Mouse (Mus musculus): ENCODE measurements around the gene Me1. TPM values are rescaled to one million over a fixed set of nuclear protein-coding genes. Genes with fewer than 3 reads are reported as not detected.

Me1 gene
- polyA plus RNA-seq, 1 experiment from 2014 or later = 34.3 TPM

- Histone ChIP-seq H3K4me2 (no peak overlapping the region), H3K4me3 (ENCODE audit: low read depth, low read length) (no peak overlapping the region), H3K9me3 (replicated peaks; ENCODE audit: control insufficient read depth, low read length) (no peaks in the 10 kb centered on the region), H3K9ac (ENCODE audit: low read depth, low read length) (no peak overlapping the region), H3K27me3 (ENCODE audit: control insufficient read depth, insufficient read depth, low read length) (no peaks in the 10 kb centered on the region), H3K4me1 (ENCODE audit: control insufficient read depth, insufficient read depth, low read length) (no peaks in the 10 kb centered on the region), H3K27ac (ENCODE audit: low read depth, low read length) (no peak overlapping the region), H3K36me3 (ENCODE audit: control insufficient read depth, insufficient read depth, low read length) (no peaks in the 10 kb centered on the region)
- 93% methylated on average over 6 of the region's 6 CpGs for WGBS (ENCODE audit: insufficient replicate concordance)
- no peak for ATAC-seq (replicated peaks; ENCODE audit: insufficient number of reproducible peaks, low FRiP score, low TSS enrichment)
Measured at GRCm38 (mm10) chr9:86661679-86662078, 34.1 kb downstream of the Me1 start.

- Histone ChIP-seq H3K36me3 (ENCODE audit: control insufficient read depth, insufficient read depth, low read length) (no peaks in the 10 kb centered on the region), H3K27me3 (ENCODE audit: control insufficient read depth, insufficient read depth, low read length) (no peaks in the 10 kb centered on the region), H3K9ac (ENCODE audit: low read depth, low read length) (no peak overlapping the region), H3K4me1 (ENCODE audit: control insufficient read depth, insufficient read depth, low read length) (no peaks in the 10 kb centered on the region), H3K27ac (ENCODE audit: low read depth, low read length) (no peak overlapping the region), H3K4me2 (no peak overlapping the region), H3K4me3 (ENCODE audit: low read depth, low read length) (no peak overlapping the region), H3K9me3 (replicated peaks; ENCODE audit: control insufficient read depth, low read length) (no peaks in the 10 kb centered on the region)
- WGBS (ENCODE audit: insufficient replicate concordance) = 90% methylated on average over 3 of the region's 3 CpGs
- no peak for ATAC-seq (replicated peaks; ENCODE audit: insufficient number of reproducible peaks, low FRiP score, low TSS enrichment)
Measured at GRCm38 (mm10) chr9:86661266-86661665, 34.5 kb downstream of the Me1 start.

GRCm38 (mm10) chr9:86660327-86660726 is 35.4 kb downstream of the Me1 start:
- Histone ChIP-seq H3K4me1 (ENCODE audit: control insufficient read depth, insufficient read depth, low read length) (no peaks in the 10 kb centered on the region), H3K9me3 (replicated peaks; ENCODE audit: control insufficient read depth, low read length) (no peaks in the 10 kb centered on the region), H3K27ac (ENCODE audit: low read depth, low read length) (no peak overlapping the region), H3K9ac (ENCODE audit: low read depth, low read length) (no peak overlapping the region), H3K27me3 (ENCODE audit: control insufficient read depth, insufficient read depth, low read length) (no peaks in the 10 kb centered on the region), H3K4me2 (no peak overlapping the region), H3K4me3 (ENCODE audit: low read depth, low read length) (no peak overlapping the region), H3K36me3 (ENCODE audit: control insufficient read depth, insufficient read depth, low read length) (no peaks in the 10 kb centered on the region)
- no peak for ATAC-seq (replicated peaks; ENCODE audit: insufficient number of reproducible peaks, low FRiP score, low TSS enrichment)
- WGBS (ENCODE audit: insufficient replicate concordance) = 79% methylated on average over 2 of the region's 2 CpGs

GRCm38 (mm10) chr9:86658347-86658746 is 37.4 kb downstream of the Me1 start:
- ATAC-seq (replicated peaks; ENCODE audit: insufficient number of reproducible peaks, low FRiP score, low TSS enrichment) = no peak

GRCm38 (mm10) chr9:86652194-86652593 is 43.6 kb downstream of the Me1 start:
- ATAC-seq (replicated peaks; ENCODE audit: insufficient number of reproducible peaks, low FRiP score, low TSS enrichment) = no peak
- no peaks in the 10 kb centered on the region for H3K36me3 ChIP-seq (ENCODE audit: control insufficient read depth, insufficient read depth, low read length)
- H3K4me1 ChIP-seq (ENCODE audit: control insufficient read depth, insufficient read depth, low read length) = no peaks in the 10 kb centered on the region
- H3K4me2 ChIP-seq = no peak overlapping the region
- H3K4me3 ChIP-seq (ENCODE audit: low read depth, low read length) = no peak overlapping the region
- no peak overlapping the region for H3K9ac ChIP-seq (ENCODE audit: low read depth, low read length)
- no peaks in the 10 kb centered on the region for H3K27me3 ChIP-seq (ENCODE audit: control insufficient read depth, insufficient read depth, low read length)
- 69% methylated on average over 1 of the region's 1 CpGs for WGBS (ENCODE audit: insufficient replicate concordance)
- H3K9me3 ChIP-seq (replicated peaks; ENCODE audit: control insufficient read depth, low read length) = no peaks in the 10 kb centered on the region
- no peak overlapping the region for H3K27ac ChIP-seq (ENCODE audit: low read depth, low read length)

More at GRCm38 (mm10) chr9:86658347-86658746, 37.4 kb downstream of the Me1 start:
- H3K4me2 ChIP-seq = no peak overlapping the region
- H3K9ac ChIP-seq (ENCODE audit: low read depth, low read length) = no peak overlapping the region
- H3K27ac ChIP-seq (ENCODE audit: low read depth, low read length) = no peak overlapping the region
- H3K36me3 ChIP-seq (ENCODE audit: control insufficient read depth, insufficient read depth, low read length) = no peaks in the 10 kb centered on the region
- 87% methylated on average over 4 of the region's 4 CpGs for WGBS (ENCODE audit: insufficient replicate concordance)
- no peaks in the 10 kb centered on the region for H3K27me3 ChIP-seq (ENCODE audit: control insufficient read depth, insufficient read depth, low read length)
- no peak overlapping the region for H3K4me3 ChIP-seq (ENCODE audit: low read depth, low read length)
- no peaks in the 10 kb centered on the region for H3K4me1 ChIP-seq (ENCODE audit: control insufficient read depth, insufficient read depth, low read length)
- H3K9me3 ChIP-seq (replicated peaks; ENCODE audit: control insufficient read depth, low read length) = no peaks in the 10 kb centered on the region

- 82% methylated on average over 3 of the region's 3 CpGs for WGBS (ENCODE audit: insufficient replicate concordance)
- Histone ChIP-seq H3K27me3 (ENCODE audit: control insufficient read depth, insufficient read depth, low read length) (no peaks in the 10 kb centered on the region), H3K9me3 (replicated peaks; ENCODE audit: control insufficient read depth, low read length) (no peaks in the 10 kb centered on the region), H3K4me3 (ENCODE audit: low read depth, low read length) (no peak overlapping the region), H3K27ac (ENCODE audit: low read depth, low read length) (no peak overlapping the region), H3K4me1 (ENCODE audit: control insufficient read depth, insufficient read depth, low read length) (no peaks in the 10 kb centered on the region), H3K9ac (ENCODE audit: low read depth, low read length) (no peak overlapping the region), H3K36me3 (ENCODE audit: control insufficient read depth, insufficient read depth, low read length) (no peaks in the 10 kb centered on the region), H3K4me2 (no peak overlapping the region)
- ATAC-seq (replicated peaks; ENCODE audit: insufficient number of reproducible peaks, low FRiP score, low TSS enrichment) = no peak
Measured at GRCm38 (mm10) chr9:86651254-86651653, 44.5 kb downstream of the Me1 start.

- ATAC-seq (replicated peaks; ENCODE audit: insufficient number of reproducible peaks, low FRiP score, low TSS enrichment) = no peak
- Histone ChIP-seq H3K4me2 (no peak overlapping the region), H3K9ac (ENCODE audit: low read depth, low read length) (no peak overlapping the region), H3K36me3 (ENCODE audit: control insufficient read depth, insufficient read depth, low read length) (no peaks in the 10 kb centered on the region), H3K27me3 (ENCODE audit: control insufficient read depth, insufficient read depth, low read length) (no peaks in the 10 kb centered on the region), H3K27ac (ENCODE audit: low read depth, low read length) (no peak overlapping the region), H3K4me3 (ENCODE audit: low read depth, low read length) (no peak overlapping the region), H3K9me3 (replicated peaks; ENCODE audit: control insufficient read depth, low read length) (no peaks in the 10 kb centered on the region), H3K4me1 (ENCODE audit: control insufficient read depth, insufficient read depth, low read length) (no peaks in the 10 kb centered on the region)
- WGBS (ENCODE audit: insufficient replicate concordance) = 84% methylated on average over 5 of the region's 5 CpGs
Measured at GRCm38 (mm10) chr9:86650822-86651221, 44.9 kb downstream of the Me1 start.

GRCm38 (mm10) chr9:86647931-86648550 is 47.7 kb downstream of the Me1 start:
- no peak for ATAC-seq (replicated peaks; ENCODE audit: insufficient number of reproducible peaks, low FRiP score, low TSS enrichment)
- no peak overlapping the region for H3K9ac ChIP-seq (ENCODE audit: low read depth, low read length)
- no peaks in the 10 kb centered on the region for H3K4me1 ChIP-seq (ENCODE audit: control insufficient read depth, insufficient read depth, low read length)
- H3K4me2 ChIP-seq = no peak overlapping the region
- H3K27ac ChIP-seq (ENCODE audit: low read depth, low read length) = no peak overlapping the region
- no peaks in the 10 kb centered on the region for H3K9me3 ChIP-seq (replicated peaks; ENCODE audit: control insufficient read depth, low read length)
- no peaks in the 10 kb centered on the region for H3K36me3 ChIP-seq (ENCODE audit: control insufficient read depth, insufficient read depth, low read length)
- WGBS (ENCODE audit: insufficient replicate concordance) = 73% methylated on average over 7 of the region's 7 CpGs
- H3K4me3 ChIP-seq (ENCODE audit: low read depth, low read length) = no peak overlapping the region
- H3K27me3 ChIP-seq (ENCODE audit: control insufficient read depth, insufficient read depth, low read length) = no peaks in the 10 kb centered on the region

- no peaks in the 10 kb centered on the region for H3K36me3 ChIP-seq (ENCODE audit: control insufficient read depth, insufficient read depth, low read length)
- H3K4me3 ChIP-seq (ENCODE audit: low read depth, low read length) = no peak overlapping the region
- H3K9ac ChIP-seq (ENCODE audit: low read depth, low read length) = no peak overlapping the region
- no peak overlapping the region for H3K4me2 ChIP-seq
- no peaks in the 10 kb centered on the region for H3K9me3 ChIP-seq (replicated peaks; ENCODE audit: control insufficient read depth, low read length)
- no peak for ATAC-seq (replicated peaks; ENCODE audit: insufficient number of reproducible peaks, low FRiP score, low TSS enrichment)
- no peaks in the 10 kb centered on the region for H3K4me1 ChIP-seq (ENCODE audit: control insufficient read depth, insufficient read depth, low read length)
- no peaks in the 10 kb centered on the region for H3K27me3 ChIP-seq (ENCODE audit: control insufficient read depth, insufficient read depth, low read length)
- WGBS (ENCODE audit: insufficient replicate concordance) = 6% methylated on average over 1 of the region's 1 CpGs
- no peak overlapping the region for H3K27ac ChIP-seq (ENCODE audit: low read depth, low read length)
Measured at GRCm38 (mm10) chr9:86646807-86647206, 48.9 kb downstream of the Me1 start.
